Mouse (Mus musculus): ENCODE data around the gene Rpl18. TPM values are rescaled to one million over a fixed set of nuclear protein-coding genes. Genes with fewer than 3 reads are reported as not detected.

Rpl18 gene
- polyA plus RNA-seq, 1 experiment from 2014 or later = 520 TPM

DNA sequence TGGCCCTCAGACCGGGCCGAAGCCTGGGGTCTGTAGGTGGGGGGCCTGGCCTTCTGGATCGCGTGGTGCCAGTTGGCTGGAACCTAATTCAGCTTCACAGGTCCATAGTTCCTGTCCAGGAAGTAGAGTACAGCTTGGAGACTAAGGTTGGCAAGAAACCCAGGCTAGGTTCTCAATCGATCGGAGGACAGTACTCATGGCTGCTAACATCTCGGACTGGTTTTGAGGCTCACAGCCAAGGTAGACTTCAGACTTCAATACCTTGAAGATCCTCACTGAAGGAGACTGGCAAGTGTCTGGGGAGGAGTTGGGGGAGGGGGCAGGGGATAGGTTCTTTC lies 5.9 kb downstream of the Rpl18 start:
- Histone ChIP-seq H3K9ac (ENCODE audit: low read length) (no peak overlapping the region), H3K4me3 (ENCODE audit: low read length) (no peak overlapping the region), H3K27me3 (ENCODE audit: control insufficient read depth, insufficient read depth, low read length) (no peaks in the 10 kb centered on the region), H3K27ac (ENCODE audit: low read length) (no peak overlapping the region), H3K4me1 (ENCODE audit: control insufficient read depth, insufficient read depth, low read length) (peaks cover 22% of the 10 kb centered on the region), H3K4me2 (ENCODE audit: low read depth, low read length) (no peak overlapping the region), H3K36me3 (ENCODE audit: control insufficient read depth, insufficient read depth) (peaks cover 23% of the 10 kb centered on the region), H3K9me3 (replicated peaks; ENCODE audit: control insufficient read depth, low read length) (no peaks in the 10 kb centered on the region)
- no peak for ATAC-seq (replicated peaks; ENCODE audit: extremely low read depth, insufficient read depth, low FRiP score)
- 76% methylated on average over 7 of the region's 7 CpGs for WGBS

DNA sequence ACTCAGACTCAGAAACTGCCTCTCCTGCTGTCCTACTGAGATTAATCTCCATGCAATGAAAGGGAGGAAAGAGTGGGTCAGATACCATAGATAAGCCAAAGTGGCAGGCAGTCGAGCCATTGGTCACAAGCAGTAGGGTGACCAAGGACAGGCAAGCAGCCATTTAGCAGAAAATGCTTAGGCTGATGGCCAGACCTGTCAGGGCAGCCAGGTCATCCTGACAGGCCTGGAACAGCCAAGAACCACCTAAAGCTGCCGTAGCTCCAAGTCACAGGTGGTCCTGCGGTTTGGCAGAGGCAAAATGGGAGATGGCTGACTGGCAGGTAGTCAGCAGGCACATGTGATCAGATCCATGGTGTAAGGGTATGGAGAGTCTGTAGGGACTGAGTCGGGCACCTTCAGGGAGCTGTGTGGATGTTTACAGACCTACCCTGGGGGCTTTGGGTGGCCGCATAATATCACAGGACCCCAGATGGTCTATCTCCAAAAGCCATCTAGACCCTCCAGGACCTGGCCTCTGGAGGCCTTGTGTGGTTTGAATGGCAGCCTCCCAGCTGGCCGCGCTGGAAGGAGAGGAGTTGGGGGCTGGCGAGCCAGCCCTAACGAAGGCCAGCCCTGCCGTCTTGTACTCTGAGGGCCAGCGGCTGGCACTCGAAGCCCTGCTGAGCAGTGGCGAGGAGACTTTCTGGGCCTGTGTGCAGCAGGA lies 6.5 kb downstream of the Rpl18 start:
- peaks cover 16% of the 10 kb centered on the region for H3K4me1 ChIP-seq (ENCODE audit: control insufficient read depth, insufficient read depth, low read length)
- peaks cover 23% of the 10 kb centered on the region for H3K36me3 ChIP-seq (ENCODE audit: control insufficient read depth, insufficient read depth)
- H3K4me2 ChIP-seq (ENCODE audit: low read depth, low read length) = no peak overlapping the region
- H3K4me3 ChIP-seq (ENCODE audit: low read length) = no peak overlapping the region
- no peak overlapping the region for H3K9ac ChIP-seq (ENCODE audit: low read length)
- H3K27ac ChIP-seq (ENCODE audit: low read length) = no peak overlapping the region
- ATAC-seq (replicated peaks; ENCODE audit: extremely low read depth, insufficient read depth, low FRiP score) = no peak
- WGBS = 64% methylated on average over 13 of the region's 13 CpGs
- H3K27me3 ChIP-seq (ENCODE audit: control insufficient read depth, insufficient read depth, low read length) = no peaks in the 10 kb centered on the region
- no peaks in the 10 kb centered on the region for H3K9me3 ChIP-seq (replicated peaks; ENCODE audit: control insufficient read depth, low read length)

DNA sequence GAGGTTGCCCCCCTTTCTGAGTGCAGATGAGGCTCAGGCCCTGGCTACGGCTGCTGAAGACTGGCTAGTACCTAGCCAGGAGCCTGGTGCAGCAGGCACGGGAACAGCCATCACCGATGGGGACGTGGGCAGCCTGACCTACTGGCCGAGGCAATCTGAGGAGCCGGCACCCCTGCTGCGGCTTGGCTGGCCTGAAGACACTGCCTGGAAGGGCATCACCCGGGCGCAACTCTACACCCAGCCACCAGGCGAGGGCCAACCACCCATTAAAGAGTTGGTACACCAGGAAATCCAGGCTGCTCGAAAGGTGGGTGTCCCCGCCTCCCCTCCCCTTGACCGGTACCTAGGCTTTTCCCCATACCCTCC lies 7.1 kb downstream of the Rpl18 start:
- H3K9ac ChIP-seq (ENCODE audit: low read length) = no peak overlapping the region
- H3K36me3 ChIP-seq (ENCODE audit: control insufficient read depth, insufficient read depth) = peaks cover 23% of the 10 kb centered on the region
- no peak overlapping the region for H3K27ac ChIP-seq (ENCODE audit: low read length)
- peaks cover 14% of the 10 kb centered on the region for H3K4me1 ChIP-seq (ENCODE audit: control insufficient read depth, insufficient read depth, low read length)
- ATAC-seq (replicated peaks; ENCODE audit: extremely low read depth, insufficient read depth, low FRiP score) = no peak
- no peaks in the 10 kb centered on the region for H3K27me3 ChIP-seq (ENCODE audit: control insufficient read depth, insufficient read depth, low read length)
- no peak overlapping the region for H3K4me3 ChIP-seq (ENCODE audit: low read length)
- H3K4me2 ChIP-seq (ENCODE audit: low read depth, low read length) = no peak overlapping the region
- WGBS = 71% methylated on average over 13 of the region's 13 CpGs
- H3K9me3 ChIP-seq (replicated peaks; ENCODE audit: control insufficient read depth, low read length) = no peaks in the 10 kb centered on the region

DNA sequence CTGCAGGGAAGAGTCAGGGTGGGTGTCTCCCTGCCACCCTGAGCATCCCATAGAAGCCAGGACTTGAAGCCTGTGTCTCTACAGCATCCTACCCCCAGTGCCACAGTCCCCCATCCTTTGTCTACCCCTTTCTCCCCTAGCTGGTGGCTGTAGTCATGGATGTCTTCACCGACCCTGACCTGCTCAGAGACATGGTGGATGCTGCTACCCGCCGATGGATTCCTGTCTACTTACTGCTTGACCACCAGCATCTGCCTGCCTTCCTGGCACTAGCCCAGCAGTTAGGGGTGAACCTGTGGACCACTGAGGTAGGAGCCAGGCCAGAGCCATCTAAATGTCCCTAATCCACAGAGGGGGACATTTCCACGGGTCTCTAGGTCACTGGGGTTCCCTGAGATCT lies 8.0 kb downstream of the Rpl18 start:
- H3K36me3 ChIP-seq (ENCODE audit: control insufficient read depth, insufficient read depth) = peaks cover 23% of the 10 kb centered on the region
- no peaks in the 10 kb centered on the region for H3K9me3 ChIP-seq (replicated peaks; ENCODE audit: control insufficient read depth, low read length)
- H3K4me2 ChIP-seq (ENCODE audit: low read depth, low read length) = no peak overlapping the region
- 89% methylated on average over 4 of the region's 4 CpGs for WGBS
- no peaks in the 10 kb centered on the region for H3K27me3 ChIP-seq (ENCODE audit: control insufficient read depth, insufficient read depth, low read length)
- no peak overlapping the region for H3K4me3 ChIP-seq (ENCODE audit: low read length)
- H3K9ac ChIP-seq (ENCODE audit: low read length) = no peak overlapping the region
- no peak for ATAC-seq (replicated peaks; ENCODE audit: extremely low read depth, insufficient read depth, low FRiP score)
- H3K4me1 ChIP-seq (ENCODE audit: control insufficient read depth, insufficient read depth, low read length) = peaks cover 14% of the 10 kb centered on the region
- no peak overlapping the region for H3K27ac ChIP-seq (ENCODE audit: low read length)

DNA sequence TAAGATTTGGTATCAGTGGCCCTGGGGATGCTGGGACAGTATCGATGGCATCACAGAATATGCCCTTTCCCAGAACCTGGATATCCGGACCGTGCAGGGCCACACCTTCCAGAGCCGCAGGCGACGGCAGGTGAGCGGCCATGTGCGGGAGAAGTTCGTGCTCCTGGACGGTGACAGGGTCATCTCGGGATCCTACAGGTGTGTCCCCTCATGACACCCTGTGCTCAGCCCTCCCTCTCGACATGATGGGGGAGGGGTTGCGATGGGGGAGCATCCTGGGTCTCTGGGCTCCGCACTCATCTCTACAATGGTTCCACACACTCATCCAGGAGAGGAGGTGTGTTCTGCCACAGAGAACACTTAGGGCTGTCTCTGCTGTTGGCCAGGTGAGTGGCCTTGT lies 8.5 kb downstream of the Rpl18 start:
- WGBS = 90% methylated on average over 14 of the region's 14 CpGs
- peaks cover 23% of the 10 kb centered on the region for H3K36me3 ChIP-seq (ENCODE audit: control insufficient read depth, insufficient read depth)

DNA sequence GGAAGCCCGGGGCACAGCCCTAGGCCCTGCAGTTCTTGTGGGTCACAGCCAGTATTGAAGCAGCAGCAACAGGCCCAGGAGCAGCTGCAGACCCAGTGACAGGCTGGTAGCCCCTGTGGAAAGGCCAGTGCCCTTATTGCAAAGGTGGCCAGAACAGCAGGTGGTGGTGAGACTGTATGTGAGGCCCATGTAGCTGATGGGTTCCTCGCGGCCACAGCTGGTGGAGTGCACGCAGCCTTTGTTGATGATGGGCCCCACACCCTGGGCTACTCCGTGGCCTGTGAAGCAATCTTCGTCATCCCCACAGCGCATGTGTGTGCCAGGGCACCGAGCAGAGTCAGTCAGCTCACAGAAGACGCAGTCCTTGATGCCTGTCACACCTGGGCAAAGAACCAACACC lies 9.9 kb downstream of the Rpl18 start:
- WGBS = 88% methylated on average over 9 of the region's 9 CpGs
- no peak overlapping the region for H3K4me2 ChIP-seq (ENCODE audit: low read depth, low read length)
- no peaks in the 10 kb centered on the region for H3K4me1 ChIP-seq (ENCODE audit: control insufficient read depth, insufficient read depth, low read length)
- H3K9me3 ChIP-seq (replicated peaks; ENCODE audit: control insufficient read depth, low read length) = no peaks in the 10 kb centered on the region
- no peak for ATAC-seq (replicated peaks; ENCODE audit: extremely low read depth, insufficient read depth, low FRiP score)
- H3K4me3 ChIP-seq (ENCODE audit: low read length) = no peak overlapping the region
- no peak overlapping the region for H3K27ac ChIP-seq (ENCODE audit: low read length)
- no peak overlapping the region for H3K9ac ChIP-seq (ENCODE audit: low read length)
- no peaks in the 10 kb centered on the region for H3K27me3 ChIP-seq (ENCODE audit: control insufficient read depth, insufficient read depth, low read length)
- H3K36me3 ChIP-seq (ENCODE audit: control insufficient read depth, insufficient read depth) = peaks cover 12% of the 10 kb centered on the region

More for the DNA sequence above, 8.5 kb downstream of the Rpl18 start:
- Histone ChIP-seq H3K9me3 (replicated peaks; ENCODE audit: control insufficient read depth, low read length) (no peaks in the 10 kb centered on the region), H3K27ac (ENCODE audit: low read length) (no peak overlapping the region), H3K27me3 (ENCODE audit: control insufficient read depth, insufficient read depth, low read length) (no peaks in the 10 kb centered on the region), H3K9ac (ENCODE audit: low read length) (no peak overlapping the region), H3K4me1 (ENCODE audit: control insufficient read depth, insufficient read depth, low read length) (peaks cover 11% of the 10 kb centered on the region), H3K4me2 (ENCODE audit: low read depth, low read length) (no peak overlapping the region), H3K4me3 (ENCODE audit: low read length) (no peak overlapping the region)
- no peak for ATAC-seq (replicated peaks; ENCODE audit: extremely low read depth, insufficient read depth, low FRiP score)

DNA sequence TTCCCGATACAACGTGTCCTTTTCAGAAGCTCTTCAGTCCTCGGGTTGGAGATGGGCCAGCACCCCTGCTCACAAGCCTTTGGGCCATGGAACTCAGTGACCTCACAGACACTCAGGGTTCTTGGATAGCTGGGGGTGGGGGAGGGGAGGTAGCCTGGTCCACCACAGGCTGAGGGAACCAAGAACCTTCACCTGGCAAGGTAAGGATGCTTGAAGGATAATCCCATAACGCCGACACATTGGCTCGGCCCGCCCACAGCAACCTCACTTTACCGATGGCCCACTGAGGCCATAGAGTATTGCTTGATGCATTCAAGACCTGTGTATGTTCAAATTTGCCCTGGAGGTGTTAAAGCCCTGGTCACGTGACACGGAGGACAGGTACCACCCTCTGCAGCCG lies 10.5 kb downstream of the Rpl18 start, which contains the start of gene Spaca4:
Spaca4 (minus strand) TSS at position 101 of the 400 bp plus-strand sequence.
- no peaks in the 10 kb centered on the region for H3K4me1 ChIP-seq (ENCODE audit: control insufficient read depth, insufficient read depth, low read length)
- peaks cover 8% of the 10 kb centered on the region for H3K36me3 ChIP-seq (ENCODE audit: control insufficient read depth, insufficient read depth)
- H3K27ac ChIP-seq (ENCODE audit: low read length) = no peak within 1 kb of the TSS
- H3K27me3 ChIP-seq (ENCODE audit: control insufficient read depth, insufficient read depth, low read length) = no peaks in the 10 kb centered on the region
- no peak within 1 kb of the TSS for H3K9ac ChIP-seq (ENCODE audit: low read length)
- H3K4me3 ChIP-seq (ENCODE audit: low read length) = no peak within 1 kb of the TSS
- no peaks in the 10 kb centered on the region for H3K9me3 ChIP-seq (replicated peaks; ENCODE audit: control insufficient read depth, low read length)
- H3K4me2 ChIP-seq (ENCODE audit: low read depth, low read length) = no peak within 1 kb of the TSS
- no peak for ATAC-seq (replicated peaks; ENCODE audit: extremely low read depth, insufficient read depth, low FRiP score)
- WGBS = 87% methylated on average over 11 of the region's 11 CpGs

DNA sequence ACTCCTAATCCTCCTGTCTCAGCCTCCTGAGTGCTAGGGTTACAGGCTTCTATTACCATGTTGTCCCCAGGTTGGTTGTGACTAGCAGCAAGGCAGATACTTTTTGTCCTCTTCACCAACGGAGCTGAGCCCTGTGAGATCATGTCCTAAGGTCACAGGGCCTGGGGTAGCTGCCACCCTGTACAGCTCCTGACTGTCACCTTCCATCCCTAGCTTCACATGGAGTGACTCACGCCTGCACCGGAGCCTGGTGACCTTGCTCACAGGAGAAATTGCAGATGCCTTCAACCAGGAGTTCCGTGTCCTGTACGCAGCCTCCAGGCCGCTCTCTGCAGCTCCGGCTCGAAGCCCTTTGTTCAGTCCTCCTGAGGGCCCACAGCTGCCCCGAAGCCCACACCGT lies 11.2 kb downstream of the Rpl18 start:
- no peaks in the 10 kb centered on the region for H3K9me3 ChIP-seq (replicated peaks; ENCODE audit: control insufficient read depth, low read length)
- H3K4me3 ChIP-seq (ENCODE audit: low read length) = no peak overlapping the region
- ATAC-seq (replicated peaks; ENCODE audit: extremely low read depth, insufficient read depth, low FRiP score) = no peak
- no peak overlapping the region for H3K4me2 ChIP-seq (ENCODE audit: low read depth, low read length)
- 87% methylated on average over 10 of the region's 10 CpGs for WGBS
- H3K27me3 ChIP-seq (ENCODE audit: control insufficient read depth, insufficient read depth, low read length) = no peaks in the 10 kb centered on the region
- H3K27ac ChIP-seq (ENCODE audit: low read length) = no peak overlapping the region
- no peak overlapping the region for H3K9ac ChIP-seq (ENCODE audit: low read length)
- peaks cover 5% of the 10 kb centered on the region; the same call in 1 of the 2 replicates for H3K36me3 ChIP-seq (ENCODE audit: control insufficient read depth, insufficient read depth)
- H3K4me1 ChIP-seq (ENCODE audit: control insufficient read depth, insufficient read depth, low read length) = no peaks in the 10 kb centered on the region

DNA sequence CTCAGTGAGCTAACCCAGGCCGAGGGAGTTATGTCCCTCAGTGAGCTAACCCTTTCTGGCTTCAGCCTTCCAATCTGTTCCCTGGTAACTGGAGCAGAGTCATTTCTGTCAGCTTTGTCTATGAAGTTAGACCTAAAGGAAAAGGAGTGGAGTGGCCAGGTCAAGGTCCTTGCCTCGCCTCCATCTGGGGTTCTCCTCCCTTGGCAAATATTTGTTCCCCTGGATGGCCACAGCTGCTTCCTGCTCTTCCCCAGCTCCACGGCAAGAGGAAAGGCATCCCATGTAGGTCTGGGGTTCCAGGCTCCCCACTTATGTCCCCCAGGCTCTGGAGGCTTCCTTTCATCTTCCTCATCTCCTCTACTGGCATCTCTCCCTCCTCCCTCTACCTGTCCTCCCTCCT lies 12.4 kb downstream of the Rpl18 start:
- no peaks in the 10 kb centered on the region for H3K4me1 ChIP-seq (ENCODE audit: control insufficient read depth, insufficient read depth, low read length)
- ATAC-seq (replicated peaks; ENCODE audit: extremely low read depth, insufficient read depth, low FRiP score) = no peak
- H3K4me2 ChIP-seq (ENCODE audit: low read depth, low read length) = no peak overlapping the region
- no peak overlapping the region for H3K9ac ChIP-seq (ENCODE audit: low read length)
- peaks cover 3% of the 10 kb centered on the region; the same call in 1 of the 2 replicates for H3K36me3 ChIP-seq (ENCODE audit: control insufficient read depth, insufficient read depth)
- no peaks in the 10 kb centered on the region for H3K9me3 ChIP-seq (replicated peaks; ENCODE audit: control insufficient read depth, low read length)
- no peak overlapping the region for H3K27ac ChIP-seq (ENCODE audit: low read length)
- 75% methylated on average over 3 of the region's 3 CpGs for WGBS
- no peak overlapping the region for H3K4me3 ChIP-seq (ENCODE audit: low read length)
- H3K27me3 ChIP-seq (ENCODE audit: control insufficient read depth, insufficient read depth, low read length) = no peaks in the 10 kb centered on the region

Measured in heart, embryonic 16.5 days (tissue).